Mouse (Mus musculus): ENCODE results near the gene G6pc2. TPM values are rescaled to one million over a fixed set of nuclear protein-coding genes. Genes with fewer than 3 reads are reported as not detected.

G6pc2 gene
- not detected in 2 replicates for polyA plus RNA-seq (2021; fragmentation: Nextera tagmentation)
- long read RNA-seq, experiment 1, partial matches to known transcripts: 1 of 1 reads
- long read RNA-seq, experiment 1, other reads (novel, unspliced or antisense): 0 of 1 reads
- long read RNA-seq, experiment 2: 0 reads

GRCm38 (mm10) chr2:69210773-69211172 is at the start of gene G6pc2:
G6pc2 (plus strand) TSS chr2:69211073.

DNA sequence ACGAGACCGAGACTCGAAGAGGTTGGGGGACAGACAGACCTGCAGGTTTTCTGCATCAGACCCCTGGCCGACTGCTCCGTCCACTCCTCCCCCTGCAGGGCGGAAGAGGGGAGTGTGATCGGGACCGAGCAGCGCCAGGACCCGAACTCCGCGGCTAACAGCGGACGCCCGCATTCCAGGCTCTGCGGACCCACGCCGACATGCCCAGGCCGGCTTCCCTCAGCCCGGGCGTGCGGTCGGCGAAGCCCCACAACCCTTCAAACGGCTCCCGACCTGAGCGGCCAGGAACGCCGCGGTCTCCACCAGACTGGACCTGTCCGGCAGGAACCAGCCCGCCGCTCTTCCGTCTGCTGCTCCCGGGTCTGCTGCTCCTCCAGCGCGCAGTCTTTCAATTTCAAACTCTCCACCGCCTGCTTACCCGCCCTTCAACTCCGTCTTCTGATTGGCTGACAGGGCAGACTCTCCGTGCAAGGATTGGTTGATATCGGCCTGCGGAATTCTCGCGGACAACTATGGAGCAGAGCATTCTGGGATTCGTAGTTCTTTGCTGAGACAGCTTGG is 5.0 kb upstream of the G6pc2 start, which contains the start of gene Spc25:
TSS of gene Spc25 (minus strand) at position 404 of the 561 bp plus-strand sequence.

Other genes with a start within 250 kb of the G6pc2 start
- gene Nostrin, start 75.3 kb upstream of the G6pc2 start, polyA plus RNA-seq (2021; fragmentation: Nextera tagmentation): 2.1 and 2.4 TPM in 2 replicates
- gene Spc25, start 4.9 kb upstream of the G6pc2 start, polyA plus RNA-seq (2021; fragmentation: Nextera tagmentation): 0.73 and 0.93 TPM in 2 replicates
- gene Abcb11, start 131.5 kb downstream of the G6pc2 start, polyA plus RNA-seq (2021; fragmentation: Nextera tagmentation): not detected in 2 replicates
- not detected in 2 replicates for gene Dhrs9, start 169.4 kb downstream of the G6pc2 start, polyA plus RNA-seq (2021; fragmentation: Nextera tagmentation)